Mouse (Mus musculus) left cerebral cortex, adult 2 months (tissue): Measurements from ENCODE around the gene Rfx4. TPM values are rescaled to one million over a fixed set of nuclear protein-coding genes. Genes with fewer than 3 reads are reported as not detected.

Experiments used
- DNase-seq, 2 experiments: peaks; one replicate each; pipeline ENCODE4 v3.0.0; 2021 to 2022; ENCODE audit warnings: low spot score in 2 of 2, mixed read lengths in 1 of 2; ENCODE audit errors: extremely low spot score in 1 of 2
- H3K27ac ChIP-seq: fragments of 200-600 bp; 2 replicates; pipeline ENCODE4 v1.8.1; 2022
- H3K4me3 ChIP-seq: fragments of 200-600 bp; 2 replicates; pipeline ENCODE4 v1.8.1; 2022
- CTCF ChIP-seq: fragments of 200-600 bp; IDR thresholded peaks from 2 replicates; pipeline ENCODE4 v1.8.1; 2022; ENCODE audit warnings: antibody characterized with exemption, mild to moderate bottlenecking, moderate library complexity
- intact Hi-C: fragments of 180-260 bp; cut with DNase I; formaldehyde crosslinking; loops from one replicate; pipeline ENCODE4 v1.15.1; 2025
- total RNA-seq, 2 experiments: library from RNA; stranded (reverse); gene quantifications; 2 replicates each; pipeline ENCODE4 v1.2.3; 2021

The Rfx4 gene
- total RNA-seq, 2 experiments from 2014 or later: 10.3 to 13.4 TPM

- H3K4me3 ChIP-seq: no peak overlapping the region
- intact Hi-C loops: loop anchor here (5.0 kb wide), 1 partner anchor 93 kb away; no protein-coding TSS in a partner anchor
- DNase-seq: no peak
- no peak overlapping the region for H3K27ac ChIP-seq
- TF ChIP-seq CTCF: no peak
These were observed 3.8 kb downstream of the Rfx4 start for GRCm38 (mm10) chr10:84759511-84760117.

- H3K27ac ChIP-seq: no peak overlapping the region; the same call in 1 of the 2 replicates
- DNase-seq: no peak
- TF ChIP-seq CTCF: no peak
- H3K4me3 ChIP-seq: 0 out of 2 replicates have a peak overlapping the region, but pooled peaks have one; percentile 4
- intact Hi-C loops: no loop called here
These were observed 4.6 kb downstream of the Rfx4 start for GRCm38 (mm10) chr10:84760118-84761111.

- Histone ChIP-seq H3K27ac (no peak overlapping the region), H3K4me3 (no peak overlapping the region)
- no peak for DNase-seq
- TF ChIP-seq CTCF: no peak
- intact Hi-C loops: no loop called here
These were observed 12.9 kb downstream of the Rfx4 start for GRCm38 (mm10) chr10:84768766-84769165.

GRCm38 (mm10) chr10:84772380-84773130, 16.7 kb downstream of the Rfx4 start:
- intact Hi-C loops: no loop called here

GRCm38 (mm10) chr10:84773889-84774288, 18.0 kb downstream of the Rfx4 start:
- no peak for TF ChIP-seq CTCF
- Histone ChIP-seq H3K27ac (no peak overlapping the region), H3K4me3 (no peak overlapping the region)
- DNase-seq: no peak
- intact Hi-C loops: no loop called here

More at GRCm38 (mm10) chr10:84772380-84773130, 16.7 kb downstream of the Rfx4 start:
- peak; percentile 30 to 51 for DNase-seq
- Histone ChIP-seq H3K27ac (peak overlapping the region; percentile 67; the same call in 1 of the 2 replicates), H3K4me3 (no peak overlapping the region)
- TF ChIP-seq CTCF: no peak

GRCm38 (mm10) chr10:84774573-84774972, 18.7 kb downstream of the Rfx4 start:
- peak in 1 of 2 experiments; percentile 36 for DNase-seq
- intact Hi-C loops: no loop called here
- no peak for TF ChIP-seq CTCF

GRCm38 (mm10) chr10:84777109-84777508, 21.2 kb downstream of the Rfx4 start:
- no peak overlapping the region for H3K4me3 ChIP-seq
- no peak for DNase-seq
- no peak for TF ChIP-seq CTCF
- intact Hi-C loops: loop anchor here (5.0 kb wide), 1 partner anchor 125 kb away; no protein-coding TSS in a partner anchor
- no peak overlapping the region for H3K27ac ChIP-seq

More at GRCm38 (mm10) chr10:84774573-84774972, 18.7 kb downstream of the Rfx4 start:
- no peak overlapping the region for H3K27ac ChIP-seq
- no peak overlapping the region for H3K4me3 ChIP-seq

- H3K27ac ChIP-seq: no peak overlapping the region
- DNase-seq: no peak
- H3K4me3 ChIP-seq: no peak overlapping the region
- TF ChIP-seq CTCF: no peak
- intact Hi-C loops: loop anchor here (5.0 kb wide), 1 partner anchor 124 kb away; no protein-coding TSS in a partner anchor
These were observed 22.1 kb downstream of the Rfx4 start for GRCm38 (mm10) chr10:84777974-84778373.

GRCm38 (mm10) chr10:84780828-84781227, 25.0 kb downstream of the Rfx4 start:
- intact Hi-C loops: no loop called here
- Histone ChIP-seq H3K27ac (no peak overlapping the region), H3K4me3 (no peak overlapping the region)
- no peak for TF ChIP-seq CTCF
- DNase-seq: no peak

- intact Hi-C loops: no loop called here
- DNase-seq: no peak
- H3K4me3 ChIP-seq: no peak overlapping the region
- TF ChIP-seq CTCF: no peak
- no peak overlapping the region for H3K27ac ChIP-seq
These were observed 29.5 kb downstream of the Rfx4 start for GRCm38 (mm10) chr10:84785339-84785738.

- intact Hi-C loops: no loop called here
These were observed 34.5 kb downstream of the Rfx4 start for GRCm38 (mm10) chr10:84790323-84790722.

More at GRCm38 (mm10) chr10:84790323-84790722, 34.5 kb downstream of the Rfx4 start:
- Histone ChIP-seq H3K27ac (no peak overlapping the region), H3K4me3 (no peak overlapping the region)
- no peak for TF ChIP-seq CTCF
- no peak for DNase-seq
